Comparison of ENCODE assay signal across 24 mouse cellular contexts in genomic region chr10:76493527-76493926, GRCm38 (mm10). TPM values are rescaled to one million over a fixed set of nuclear protein-coding genes. Genes with fewer than 3 reads are reported as not detected.
A peak's percentile ranks its signal among the peaks of the same experiment; 100 is the strongest.
DNase-seq lines count a peak whose midpoint lies in the region; ATAC-seq and TF ChIP-seq lines count a peak whose summit lies in the region.
"Had no signal": no experiment of that assay in that cellular context is flagged by ENCODE, and none has a peak within 500 bp of the region (broad histone marks: within the 10 kb centered on the region; RNA-seq: fewer than 3 reads in every experiment).

No protein-coding gene starts in this region.

- intact Hi-C loops in left cerebral cortex, adult 2 months (cut with DNase I) = no loop called here

- WGBS in liver, embryonic 11.5 days = 55% methylated on average over 1 of the region's 1 CpGs
- WGBS in stomach, postnatal 0 days = 79% methylated on average over 1 of the region's 1 CpGs

- peaks cover 45% of the 10 kb centered on the region for H3K36me3 ChIP-seq in liver, embryonic 11.5 days (ENCODE audit: control insufficient read depth, insufficient read depth, low read length)
- H3K36me3 ChIP-seq in stomach, postnatal 0 days (ENCODE audit: control insufficient read depth, insufficient read depth, low read length) = peaks cover 37% of the 10 kb centered on the region

- TF ChIP-seq CTCF in left cerebral cortex, adult 2 months (IDR thresholded peaks at IDR 0.05) = peak; percentile 22
- peak; percentile 5; the same call in 1 of the 2 replicates for TF ChIP-seq CTCF in stomach, postnatal 0 days (IDR thresholded peaks at IDR 0.05; ENCODE audit: low read depth)

- peak; percentile 87 for ATAC-seq in liver, embryonic 11.5 days (replicated peaks; ENCODE audit: low FRiP score)
- ATAC-seq in stomach, postnatal 0 days (ENCODE audit: low FRiP score, low TSS enrichment) = no peak
- ATAC-seq: forebrain, embryonic 15.5 days; midbrain, embryonic 13.5 days had no signal

- H3K9ac ChIP-seq in liver, embryonic 11.5 days (ENCODE audit: low read depth, low read length) = no peak overlapping the region
- no peak overlapping the region for H3K9ac ChIP-seq in stomach, postnatal 0 days (ENCODE audit: low read length)
- H3K9ac ChIP-seq: forebrain, embryonic 15.5 days; kidney, embryonic 15.5 days; midbrain, embryonic 13.5 days had no signal

- no peak overlapping the region for H3K27ac ChIP-seq in left cerebral cortex, adult 2 months
- H3K27ac ChIP-seq in liver, embryonic 11.5 days (ENCODE audit: low read depth, low read length) = no peak overlapping the region
- H3K27ac ChIP-seq in stomach, postnatal 0 days (replicated peaks) = no peak overlapping the region
- H3K27ac ChIP-seq: forebrain, embryonic 15.5 days; gastrocnemius, adult 2 months; heart, embryonic 10.5 days; kidney, embryonic 15.5 days; midbrain, embryonic 13.5 days had no signal

- no peak for TF ChIP-seq EP300 in stomach, postnatal 0 days (optimal IDR thresholded peaks at IDR 0.05)

- H3K27me3 ChIP-seq in liver, embryonic 11.5 days (replicated peaks; ENCODE audit: control insufficient read depth, insufficient read depth, low read length) = no peaks in the 10 kb centered on the region
- H3K27me3 ChIP-seq in stomach, postnatal 0 days (ENCODE audit: control insufficient read depth, insufficient read depth, low read length) = no peaks in the 10 kb centered on the region
- H3K27me3 ChIP-seq: forebrain, embryonic 15.5 days; kidney, embryonic 15.5 days; midbrain, embryonic 13.5 days had no signal

- H3K4me2 ChIP-seq in liver, embryonic 11.5 days = no peak overlapping the region
- no peak overlapping the region for H3K4me2 ChIP-seq in stomach, postnatal 0 days (replicated peaks; ENCODE audit: low read depth)
- H3K4me2 ChIP-seq: forebrain, embryonic 15.5 days; kidney, embryonic 15.5 days; midbrain, embryonic 13.5 days had no signal

- H3K4me1 ChIP-seq in liver, embryonic 11.5 days (replicated peaks; ENCODE audit: control insufficient read depth, insufficient read depth, low read length) = peaks cover 16% of the 10 kb centered on the region
- no peaks in the 10 kb centered on the region for H3K4me1 ChIP-seq in stomach, postnatal 0 days (replicated peaks; ENCODE audit: control insufficient read depth, insufficient read depth)
- H3K4me1 ChIP-seq: forebrain, embryonic 15.5 days; heart, embryonic 10.5 days; kidney, embryonic 15.5 days; midbrain, embryonic 13.5 days had no signal

- no peak overlapping the region for H3K4me3 ChIP-seq in left cerebral cortex, adult 2 months
- no peak overlapping the region for H3K4me3 ChIP-seq in liver, embryonic 11.5 days (ENCODE audit: low read depth, low read length)
- no peak overlapping the region for H3K4me3 ChIP-seq in stomach, postnatal 0 days (ENCODE audit: low read depth, low read length)
- H3K4me3 ChIP-seq: erythroblast, embryonic 14.5 days; forebrain, embryonic 15.5 days; gastrocnemius, adult 2 months; heart, embryonic 10.5 days; kidney, embryonic 15.5 days; midbrain, embryonic 13.5 days; myocyte had no signal

- DNase-seq in left cerebral cortex, adult 2 months (ENCODE audit: extremely low spot score in 1 of 2, low spot score in 2 of 2) = no peak
- DNase-seq in left cerebral cortex, adult 9 months (ENCODE audit: low spot score in 2 of 2) = no peak
- DNase-seq in NIH3T3 (ENCODE audit: low read depth) = peak; percentile 8
- DNase-seq in liver, embryonic 11.5 days (ENCODE audit: low spot score) = no peak
- DNase-seq in stomach, postnatal 0 days (ENCODE audit: low spot score) = no peak
- no peak for DNase-seq in embryo, embryonic 10.5 days (ENCODE audit: low spot score)
- no peak for DNase-seq in adrenal gland, postnatal 25 days
- DNase-seq: adrenal gland, adult 2 months; cerebellum, adult 8-10 months; gastrocnemius, adult 2 months; heart, postnatal 36 days; lung, postnatal 14 days; right cerebral cortex, adult 18-20 months had no signal

- H3K9me3 ChIP-seq in liver, embryonic 11.5 days (ENCODE audit: control insufficient read depth, low read length) = no peaks in the 10 kb centered on the region
- H3K9me3 ChIP-seq in stomach, postnatal 0 days (ENCODE audit: control insufficient read depth, low read length) = no peaks in the 10 kb centered on the region
- H3K9me3 ChIP-seq: forebrain, embryonic 15.5 days; heart, embryonic 10.5 days; kidney, embryonic 15.5 days; midbrain, embryonic 13.5 days had no signal

RNA-seq across cellular contexts. Expression of gene Ybey, which starts 24.6 kb away (rescaled TPM):
- total RNA-seq in left cerebral cortex, adult 2 months (2021) = 1 to 10 TPM; 4.2 to 4.5 TPM
- 6.3 and 6.6 TPM in 2 replicates for polyA plus RNA-seq in liver, embryonic 11.5 days (2014; fragmentation: Nextera tagmentation; extraction: Ambion mirVana)
- 3.4 and 3.7 TPM in 2 replicates for polyA plus RNA-seq in stomach, postnatal 0 days (2015; fragmentation: Nextera tagmentation; extraction: Ambion mirVana)
- 3.4 and 4.5 TPM in 2 replicates for total RNA-seq in adrenal gland, postnatal 25 days (2021)

RNA-seq across cellular contexts. Expression of gene Mcm3ap, which starts 24.8 kb away (rescaled TPM):
- 10 to 100 TPM; 48.4 to 49.0 TPM for total RNA-seq in left cerebral cortex, adult 2 months (2021)
- 57.8 and 60.9 TPM in 2 replicates for polyA plus RNA-seq in liver, embryonic 11.5 days (2014; fragmentation: Nextera tagmentation; extraction: Ambion mirVana)
- 22.7 and 24.4 TPM in 2 replicates for polyA plus RNA-seq in stomach, postnatal 0 days (2015; fragmentation: Nextera tagmentation; extraction: Ambion mirVana)
- total RNA-seq in adrenal gland, postnatal 25 days (2021) = 39.4 and 40.8 TPM in 2 replicates

RNA-seq across cellular contexts. Expression of gene Lss, which starts 37.9 kb away (rescaled TPM):
- 10 to 100 TPM; 38.8 to 44.1 TPM for total RNA-seq in left cerebral cortex, adult 2 months (2021)
- 48.3 and 56.0 TPM in 2 replicates for polyA plus RNA-seq in liver, embryonic 11.5 days (2014; fragmentation: Nextera tagmentation; extraction: Ambion mirVana)
- polyA plus RNA-seq in stomach, postnatal 0 days (2015; fragmentation: Nextera tagmentation; extraction: Ambion mirVana) = 27.1 and 31.8 TPM in 2 replicates
- total RNA-seq in adrenal gland, postnatal 25 days (2021) = 116 and 134 TPM in 2 replicates

RNA-seq across cellular contexts. Expression of gene 2610028H24Rik, which starts 44.6 kb away (rescaled TPM):
- total RNA-seq in left cerebral cortex, adult 2 months (2021) = not detected
- polyA plus RNA-seq in liver, embryonic 11.5 days (2014; fragmentation: Nextera tagmentation; extraction: Ambion mirVana) = not detected in 2 replicates
- 0.07 and 0.10 TPM in 2 replicates for polyA plus RNA-seq in stomach, postnatal 0 days (2015; fragmentation: Nextera tagmentation; extraction: Ambion mirVana)
- total RNA-seq in adrenal gland, postnatal 25 days (2021) = not detected in 2 replicates
- total RNA-seq: adrenal gland, adult 2 months; layer of hippocampus, adult 18-20 months; left cerebral cortex, adult 8-10 months had no signal
- polyA plus RNA-seq: adrenal gland, adult 2 months; erythroblast, embryonic 14.5 days; forebrain, embryonic 15.5 days; heart, embryonic 10.5 days; kidney, embryonic 15.5 days; limb, embryonic 14.5 days; midbrain, embryonic 13.5 days; myocyte; spleen, adult 2 months; urinary bladder, adult 2 months had no signal

RNA-seq across cellular contexts. Expression of gene Pcnt, which starts 50.9 kb away (rescaled TPM):
- total RNA-seq in left cerebral cortex, adult 2 months (2021) = 10 to 100 TPM; 22.8 to 26.6 TPM
- 17.9 and 27.6 TPM in 2 replicates for polyA plus RNA-seq in liver, embryonic 11.5 days (2014; fragmentation: Nextera tagmentation; extraction: Ambion mirVana)
- 4.9 and 5.1 TPM in 2 replicates for polyA plus RNA-seq in stomach, postnatal 0 days (2015; fragmentation: Nextera tagmentation; extraction: Ambion mirVana)
- 22.2 and 23.9 TPM in 2 replicates for total RNA-seq in adrenal gland, postnatal 25 days (2021)
